Mouse (Mus musculus): ENCODE data around the gene G3bp1.

Gene G3bp1

DNA sequence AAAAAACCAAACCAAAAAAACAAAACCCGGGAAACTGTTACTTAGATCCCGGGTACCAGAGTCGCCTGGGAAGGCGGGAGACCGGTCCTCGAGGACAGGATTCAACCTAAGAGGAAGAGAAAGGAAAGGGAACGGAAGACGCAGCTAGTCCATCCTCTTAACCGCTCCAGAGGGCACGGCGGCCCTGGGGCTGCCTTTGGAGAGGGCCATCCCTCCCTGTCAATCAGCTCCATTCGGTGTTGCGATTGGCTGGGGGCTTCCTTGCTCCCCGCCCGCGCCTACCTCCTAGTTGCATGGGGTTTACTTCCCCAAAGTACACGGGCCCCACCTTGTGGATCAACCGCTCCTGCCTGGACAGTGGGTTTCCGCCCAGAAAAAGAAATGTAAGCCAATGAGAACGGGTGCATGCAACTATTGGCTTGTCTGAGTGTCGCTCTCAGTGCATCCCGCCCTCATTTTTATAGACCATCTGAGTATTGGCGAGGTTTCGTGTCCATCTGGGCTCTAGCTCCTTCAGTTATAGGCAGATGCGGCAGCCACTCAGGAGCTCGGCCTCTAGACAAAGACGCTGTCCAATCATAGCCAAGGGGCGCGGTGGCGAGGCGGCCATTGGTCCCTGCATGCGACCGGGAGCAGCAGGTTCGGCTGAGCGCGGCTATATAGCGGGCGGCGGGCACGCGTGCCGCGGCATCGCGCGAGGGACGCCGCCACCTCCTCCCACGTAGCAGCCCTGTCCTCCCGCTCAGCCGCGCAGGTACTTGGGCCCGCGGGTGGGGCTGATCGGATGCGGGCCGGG is at the start of gene G3bp1:
Gene G3bp1, plus strand, starts transcription at position 638 of the 796 bp plus-strand sequence.
- peak; percentile 100 for DNase-seq

- DNase-seq = no peak
Measured at GRCm38 (mm10) chr11:55422978-55423377, 46.5 kb upstream of the G3bp1 start, which contains the start of gene Sparc. Gene Sparc, minus strand, starts transcription at chr11:55423183.

DNA sequence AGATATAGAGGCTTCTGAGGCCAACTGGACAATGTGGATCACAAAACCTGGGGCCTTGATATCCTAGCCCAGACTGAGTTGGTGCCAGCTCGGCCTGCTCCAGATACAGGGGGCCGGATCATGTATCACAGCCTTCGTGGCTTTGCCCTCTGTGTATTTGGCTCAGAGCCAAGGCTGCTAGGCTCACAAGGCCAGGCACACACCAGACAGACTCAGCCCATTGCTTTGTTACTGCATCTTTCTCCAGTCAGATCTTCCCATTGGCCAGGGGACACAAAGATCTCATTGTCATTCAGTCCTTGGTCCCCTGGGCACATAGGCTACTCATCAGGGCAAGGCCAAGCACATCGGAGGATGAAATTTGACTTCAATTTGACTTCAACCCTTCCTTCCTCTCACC is 45.7 kb upstream of the G3bp1 start:
- peak; percentile 95 for DNase-seq

- DNase-seq = no peak
Measured at GRCm38 (mm10) chr11:55424746-55425360, 44.6 kb upstream of the G3bp1 start.

- DNase-seq = peak; percentile 86
Measured at GRCm38 (mm10) chr11:55428186-55429012, 41.1 kb upstream of the G3bp1 start.

DNA sequence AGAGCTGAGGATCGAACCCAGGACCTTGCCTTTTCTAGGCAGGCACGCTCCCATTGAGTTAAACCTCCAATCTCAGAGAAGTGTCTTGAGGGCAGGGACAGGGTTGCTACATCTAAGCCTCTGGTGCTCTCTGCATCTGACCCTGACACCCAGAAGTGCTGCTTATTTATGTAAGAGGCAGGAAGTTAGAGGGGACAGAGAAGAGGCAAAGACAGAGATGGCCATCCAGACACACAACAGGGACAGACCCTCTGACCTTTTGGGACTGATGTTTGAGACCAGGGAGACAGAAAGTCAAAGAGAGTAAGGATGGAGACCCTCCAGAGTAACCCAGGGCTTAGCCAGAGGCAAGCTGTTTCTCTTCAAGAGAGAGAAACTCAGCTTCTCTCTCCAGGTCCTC is 39.5 kb upstream of the G3bp1 start:
- no peak for DNase-seq

DNA sequence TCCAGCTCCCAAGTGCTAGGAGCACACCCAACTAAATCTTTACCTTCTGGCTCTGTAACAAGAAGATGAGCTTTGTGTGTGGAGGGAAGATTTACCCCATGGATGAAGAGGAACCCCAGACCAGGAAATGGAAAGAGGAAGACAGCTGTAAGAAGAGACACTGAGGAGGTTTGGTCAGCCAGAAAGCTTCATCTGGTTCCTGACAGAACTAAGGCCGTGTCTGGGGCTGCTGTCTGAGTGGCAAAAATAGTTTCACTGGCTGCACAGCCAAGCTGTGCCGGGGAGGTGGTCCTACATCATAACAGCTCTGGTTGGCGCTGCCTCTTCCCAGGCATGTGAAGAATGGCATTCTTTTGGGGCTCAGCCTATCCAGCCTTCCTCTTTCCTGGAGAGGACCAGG is 36.5 kb upstream of the G3bp1 start:
- no peak for DNase-seq

DNA sequence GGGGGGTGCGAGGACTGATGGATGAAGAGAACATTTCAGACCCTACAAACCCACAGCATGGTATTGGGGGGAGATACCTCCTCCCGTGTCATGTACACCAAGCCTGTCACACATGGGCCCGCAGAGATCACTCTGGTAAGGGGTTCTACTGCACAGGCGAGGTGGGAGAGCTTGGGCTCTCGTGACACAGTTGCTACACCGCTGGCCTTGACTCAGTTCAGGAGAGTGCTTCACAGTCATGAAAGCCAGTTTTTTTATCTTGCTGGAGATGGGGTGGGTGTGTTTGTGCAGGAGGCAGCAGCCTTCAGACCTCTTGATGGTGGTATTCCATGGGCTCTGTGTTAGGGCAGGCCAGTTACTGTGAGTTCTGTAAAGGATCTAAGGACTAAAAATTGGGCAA is 33.4 kb upstream of the G3bp1 start:
- no peak for DNase-seq

GRCm38 (mm10) chr11:55438031-55438430 is 31.5 kb upstream of the G3bp1 start:
- DNase-seq = no peak

DNA sequence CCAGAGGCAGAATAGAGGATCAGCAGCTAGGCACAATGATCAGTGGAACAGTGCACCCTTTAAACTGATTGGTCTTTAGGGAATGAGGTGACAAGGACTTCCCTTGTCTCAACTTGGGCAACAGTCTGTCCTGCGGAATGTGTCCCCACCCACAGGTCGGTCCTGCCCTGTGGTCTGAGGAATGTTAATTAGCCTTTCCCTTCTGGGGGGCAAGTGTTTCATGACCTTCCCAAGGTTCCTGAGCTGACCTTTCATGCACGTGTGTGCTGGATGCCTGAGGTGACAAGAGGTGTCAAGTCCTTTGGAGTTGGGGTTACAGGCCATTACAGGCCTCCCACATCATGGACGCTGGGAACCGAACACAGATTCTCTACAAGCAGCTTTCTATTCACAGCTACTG is 29.8 kb upstream of the G3bp1 start:
- DNase-seq = no peak

DNA sequence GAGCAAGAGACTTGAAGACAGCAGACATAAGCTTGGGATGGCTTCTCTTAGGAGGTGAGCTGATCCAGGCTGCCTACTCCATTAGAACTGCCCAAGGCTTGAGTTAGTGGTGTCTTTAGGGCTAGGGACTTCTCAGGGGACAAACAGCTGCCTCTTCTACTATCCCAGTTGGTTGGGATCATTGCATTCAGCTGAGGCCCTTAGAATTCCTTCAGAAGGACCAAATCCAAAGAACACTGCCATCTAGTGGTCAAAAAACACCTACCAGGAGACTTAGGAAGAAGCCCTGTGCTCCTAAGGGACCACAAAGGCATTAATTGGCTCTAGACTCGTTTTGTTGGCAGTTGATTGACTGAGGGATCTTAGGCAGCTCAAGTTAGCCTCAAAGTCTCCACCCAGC is 24.7 kb upstream of the G3bp1 start:
- peak; percentile 89 for DNase-seq

GRCm38 (mm10) chr11:55446579-55446978 is 22.9 kb upstream of the G3bp1 start:
- DNase-seq = peak; percentile 88

GRCm38 (mm10) chr11:55449531-55449930 is 20.0 kb upstream of the G3bp1 start:
- no peak for DNase-seq

- DNase-seq = no peak
Measured at GRCm38 (mm10) chr11:55450311-55450710, 19.2 kb upstream of the G3bp1 start.

DNA sequence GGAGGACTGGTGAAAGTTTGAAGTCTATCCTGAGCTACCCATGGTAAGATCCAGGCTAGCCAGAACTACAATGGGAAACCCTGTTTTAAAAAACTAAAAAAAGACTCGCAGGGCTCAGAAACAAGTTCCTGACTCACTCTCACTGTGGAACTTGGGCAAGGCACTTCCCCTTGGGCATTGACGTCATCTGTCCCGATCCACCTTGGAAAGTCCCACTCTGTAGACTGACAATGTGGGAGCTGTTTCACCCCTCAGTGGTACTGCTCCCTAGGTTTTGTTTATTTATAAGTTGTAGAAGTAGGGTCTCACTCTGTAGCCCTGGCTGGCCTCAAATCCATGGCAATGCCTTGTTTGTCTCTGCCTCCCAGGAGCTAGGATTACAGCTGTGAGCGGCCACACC is 15.8 kb upstream of the G3bp1 start:
- DNase-seq = no peak

DNA sequence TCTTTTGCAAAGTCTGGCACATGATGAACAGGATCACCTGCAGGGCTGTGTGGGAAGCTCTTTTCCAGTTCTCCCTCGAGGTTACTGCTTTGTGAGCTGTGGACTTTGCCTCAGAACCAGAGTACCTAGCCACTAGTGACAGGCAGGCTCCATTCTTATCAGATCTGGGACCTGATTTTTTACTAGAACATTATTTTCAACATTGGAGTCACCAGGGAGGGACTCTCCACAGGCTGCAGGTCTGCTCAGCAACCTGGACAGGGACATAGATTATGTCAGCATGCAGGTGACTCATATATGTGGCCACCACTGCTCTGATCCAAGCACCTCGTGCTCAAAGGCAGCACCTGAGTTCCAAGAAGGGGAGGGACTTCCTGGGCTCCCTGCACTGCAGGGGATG is 14.3 kb upstream of the G3bp1 start:
- DNase-seq = no peak

DNA sequence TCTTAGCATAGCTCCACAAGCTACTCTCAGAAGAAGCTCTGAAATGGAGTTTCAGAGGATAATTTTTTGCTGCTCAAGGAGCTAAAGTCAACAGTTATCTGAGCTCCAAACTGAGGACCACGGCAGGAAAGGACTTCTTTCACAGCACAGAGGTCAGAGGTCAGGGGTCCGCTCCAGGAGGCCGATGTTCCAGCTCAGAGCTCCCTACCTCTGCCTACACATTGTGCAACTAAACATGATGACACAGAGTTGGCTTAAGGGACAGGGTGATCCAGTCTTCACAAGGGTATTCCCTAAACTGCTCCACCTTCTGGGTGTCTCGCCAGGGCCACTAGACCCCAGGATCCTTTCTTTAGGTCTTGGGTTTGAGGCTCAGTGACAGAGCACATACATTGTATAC is 11.0 kb upstream of the G3bp1 start:
- no peak for DNase-seq

DNA sequence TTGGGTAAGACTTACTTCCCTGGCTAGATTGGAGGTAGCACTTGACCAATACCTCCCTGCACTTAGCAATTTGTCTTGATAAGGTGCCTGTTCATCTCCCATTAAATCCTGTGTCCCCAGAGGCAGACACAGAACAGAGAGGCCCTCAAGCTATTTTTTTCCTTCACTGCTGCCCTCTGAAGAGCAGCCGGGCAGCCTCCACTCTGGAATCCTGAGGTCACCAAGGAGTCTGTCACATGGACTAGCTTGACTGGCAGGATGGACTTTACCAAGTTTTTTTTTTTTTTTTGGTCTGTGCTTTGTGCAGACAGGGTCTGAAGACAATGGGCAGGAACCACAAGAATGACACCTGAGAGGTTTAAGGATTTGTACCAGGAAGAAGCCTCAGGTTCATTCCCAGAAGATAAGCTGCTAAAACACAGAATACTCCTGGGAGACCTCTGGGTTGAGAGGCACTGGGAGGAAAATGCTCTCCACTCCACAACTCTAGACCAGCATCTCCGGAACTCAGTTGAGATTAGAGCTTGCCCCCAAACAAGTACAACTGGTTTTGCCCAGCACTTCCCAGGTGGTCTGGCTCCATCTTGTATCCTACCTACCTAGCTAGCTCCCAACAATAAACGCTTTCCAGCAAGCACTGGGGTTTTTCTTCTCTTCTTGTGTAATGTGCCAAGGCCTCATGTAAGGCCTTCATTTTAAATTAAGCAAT is 9.5 kb upstream of the G3bp1 start:
- DNase-seq = no peak

DNA sequence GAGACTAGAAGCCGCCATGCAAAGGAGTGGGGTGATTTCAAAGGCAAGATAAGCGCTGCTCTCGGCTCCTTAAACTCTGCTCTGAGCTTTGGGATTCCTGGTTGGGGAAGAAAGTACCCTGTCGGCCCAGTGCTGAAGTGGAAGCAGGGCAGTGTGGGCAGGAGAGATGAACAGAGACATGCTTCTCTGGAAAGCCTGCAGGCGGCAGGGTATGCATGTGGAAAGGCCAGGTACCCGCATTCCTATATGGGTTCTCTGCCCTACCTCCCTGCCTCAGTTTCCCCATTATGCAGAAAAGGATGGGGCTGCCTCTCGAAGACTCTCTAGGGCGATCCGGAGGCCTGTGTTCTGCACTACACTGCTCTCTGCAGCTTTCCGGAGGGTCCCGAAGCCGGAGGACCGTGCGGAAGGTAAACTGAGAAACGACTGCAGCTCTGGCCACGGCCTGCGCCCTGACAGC is 8.9 kb upstream of the G3bp1 start:
- DNase-seq = no peak

DNA sequence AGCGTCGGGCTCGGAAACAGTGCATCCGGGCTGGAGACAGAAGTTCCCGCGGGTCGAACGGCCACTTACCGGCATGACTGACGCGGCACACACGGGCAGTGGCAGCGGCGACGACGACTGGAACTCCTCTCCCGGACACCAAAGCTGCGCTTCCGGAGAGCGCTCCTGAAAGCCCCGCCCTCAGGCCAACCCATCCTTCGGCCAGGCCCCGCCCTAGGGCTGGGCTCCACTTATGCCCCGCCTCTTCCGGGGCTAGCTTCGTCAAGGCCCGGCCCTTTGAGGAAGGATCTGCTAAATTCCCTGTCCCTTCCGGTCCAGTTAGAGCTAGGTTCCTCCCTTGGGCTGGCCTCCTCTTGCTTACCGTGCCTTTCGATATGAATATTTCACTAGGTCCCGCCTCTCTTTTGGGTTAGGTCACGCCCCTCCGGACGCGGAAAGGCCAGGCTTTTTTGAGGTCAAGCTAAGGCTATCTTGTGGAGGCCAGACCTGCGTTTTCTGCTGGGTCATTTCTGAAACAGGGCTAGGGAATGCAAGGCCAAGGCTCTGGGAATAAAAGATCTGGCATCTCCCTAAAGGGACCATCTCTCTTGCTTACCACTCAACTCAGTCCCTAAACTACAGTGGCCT is 8.4 kb upstream of the G3bp1 start, which contains the start of gene Atox1:
Gene Atox1, minus strand, starts transcription at position 221 of the 627 bp plus-strand sequence.
- peak; percentile 97 for DNase-seq

DNA sequence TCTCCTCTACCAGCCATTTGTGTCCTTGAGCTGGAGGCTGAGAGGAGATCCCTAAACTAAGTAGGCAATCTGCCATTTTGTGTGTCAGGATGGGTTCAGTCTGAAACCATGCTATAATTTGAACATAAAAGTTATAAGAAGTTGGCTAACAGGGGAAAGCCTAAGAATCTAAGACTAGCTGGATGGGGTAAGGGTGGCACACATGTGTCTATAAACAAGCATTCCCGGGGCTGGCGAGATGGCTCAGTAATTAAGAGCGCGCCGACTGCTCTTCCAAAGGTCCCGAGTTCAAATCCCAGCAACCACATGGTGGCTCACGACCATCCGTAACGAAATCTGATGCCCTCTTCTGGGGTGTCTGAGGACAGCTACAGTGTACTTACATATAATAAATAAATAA is 7.3 kb upstream of the G3bp1 start:
- DNase-seq = no peak

DNA sequence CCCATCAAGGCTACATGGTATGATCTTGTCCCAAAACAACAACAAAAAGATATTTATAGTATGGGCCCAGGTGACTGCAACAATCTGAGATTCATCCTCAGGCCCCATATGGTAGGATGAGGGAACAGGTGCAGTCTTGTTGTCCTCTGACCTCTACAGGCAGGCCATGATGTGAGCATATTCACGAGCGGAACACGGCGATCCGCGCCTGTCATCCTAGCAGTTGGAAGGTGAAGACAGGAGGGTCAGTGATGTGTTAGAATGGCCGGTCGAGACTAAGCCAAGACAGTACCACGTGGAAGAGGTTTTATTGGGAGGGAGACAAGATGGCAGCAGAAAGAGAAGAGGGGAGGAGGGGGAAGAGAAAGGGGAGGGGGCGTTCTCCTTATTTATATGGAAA is 4.8 kb upstream of the G3bp1 start:
- DNase-seq = no peak

All from retina, postnatal 1 day (tissue).